Mouse (Mus musculus): ENCODE data around the gene Map3k6.

- TF ChIP-seq POLR2A (IDR thresholded peaks at IDR 0.05; ENCODE audit: insufficient read length, low read depth) (no peak), SRF (IDR thresholded peaks at IDR 0.05; ENCODE audit: control insufficient read depth, insufficient read length, low read depth) (no peak), TCF3 (IDR thresholded peaks at IDR 0.05; ENCODE audit: insufficient read length, low read depth) (no peak), MAX (IDR thresholded peaks at IDR 0.05; ENCODE audit: low read depth) (no peak), MYOD1 (IDR thresholded peaks at IDR 0.05; ENCODE audit: control insufficient read depth in 1 of 3, insufficient read length in 2 of 3, low read depth in 2 of 3) (no peak), CEBPB (IDR thresholded peaks at IDR 0.05; ENCODE audit: insufficient read depth, poor library complexity, severe bottlenecking) (no peak), REST (IDR thresholded peaks at IDR 0.05; ENCODE audit: insufficient read depth, insufficient read length) (no peak), E2F4 (IDR thresholded peaks at IDR 0.05; ENCODE audit: insufficient read depth) (no peak), POLR2AphosphoS2 (IDR thresholded peaks at IDR 0.05; ENCODE audit: insufficient read length, low read depth) (no peak), USF1 (IDR thresholded peaks at IDR 0.05; ENCODE audit: low read depth) (no peak), MYOG (IDR thresholded peaks at IDR 0.05; ENCODE audit: control insufficient read depth in 1 of 3, insufficient read depth in 1 of 3, insufficient read length in 2 of 3, low read depth in 2 of 3) (no peak), TCF12 (IDR thresholded peaks at IDR 0.05; ENCODE audit: insufficient read depth, poor library complexity, severe bottlenecking) (no peak)
Observed at GRCm38 (mm10) chr4:133203591-133203990, 37.0 kb upstream of the Map3k6 start.
